Mouse (Mus musculus) left cerebral cortex, adult 18-20 months (tissue): ENCODE results near the gene Slc16a6. TPM values are rescaled to one million over a fixed set of nuclear protein-coding genes. Genes with fewer than 3 reads are reported as not detected.

ENCODE experiments used
- DNase-seq, 2 experiments: peaks; one replicate each; pipeline ENCODE4 v3.0.0; 2021 to 2022; ENCODE audit warnings: low spot score in 2 of 2, mixed read lengths in 1 of 2
- total RNA-seq, 2 experiments: library from RNA; stranded (reverse); gene quantifications; 2 replicates each; pipeline ENCODE4 v1.2.3; 2021

Gene Slc16a6
- total RNA-seq, 2 experiments from 2014 or later: 8.9 to 11.3 TPM

GRCm38 (mm10) chr11:109458165-109458564 is 15.2 kb downstream of the Slc16a6 start:
- peak in 1 of 2 experiments; percentile 22 for DNase-seq

GRCm38 (mm10) chr11:109456261-109456660 is 17.1 kb downstream of the Slc16a6 start:
- no peak for DNase-seq

GRCm38 (mm10) chr11:109451169-109451568 is 22.2 kb downstream of the Slc16a6 start:
- DNase-seq: no peak

GRCm38 (mm10) chr11:109445438-109446035 is 27.9 kb downstream of the Slc16a6 start:
- peak in 1 of 2 experiments; percentile 18 for DNase-seq

GRCm38 (mm10) chr11:109444600-109444999 is 28.8 kb downstream of the Slc16a6 start:
- DNase-seq: peak in 1 of 2 experiments; percentile 20

- DNase-seq: no peak
Measured at GRCm38 (mm10) chr11:109443468-109444263, 29.7 kb downstream of the Slc16a6 start.

- DNase-seq: no peak
Measured at GRCm38 (mm10) chr11:109442166-109442730, 31.1 kb downstream of the Slc16a6 start.

GRCm38 (mm10) chr11:109441119-109441518 is 32.3 kb downstream of the Slc16a6 start:
- DNase-seq: no peak

GRCm38 (mm10) chr11:109440641-109441040 is 32.8 kb downstream of the Slc16a6 start:
- DNase-seq: no peak

- DNase-seq: peak; percentile 53 to 58
Measured at GRCm38 (mm10) chr11:109439829-109440340, 33.5 kb downstream of the Slc16a6 start.

GRCm38 (mm10) chr11:109439209-109439608 is 34.2 kb downstream of the Slc16a6 start:
- DNase-seq: no peak

- no peak for DNase-seq
Measured at GRCm38 (mm10) chr11:109436889-109437288, 36.5 kb downstream of the Slc16a6 start.

- DNase-seq: no peak
Measured at GRCm38 (mm10) chr11:109434233-109434798, 39.1 kb downstream of the Slc16a6 start.

- no peak for DNase-seq
Measured at GRCm38 (mm10) chr11:109427353-109427752, 46.0 kb downstream of the Slc16a6 start.

- DNase-seq: no peak
Measured at GRCm38 (mm10) chr11:109426272-109426586, 47.2 kb downstream of the Slc16a6 start.

- peak; percentile 97 to 98 for DNase-seq
Measured at GRCm38 (mm10) chr11:109425392-109426271, 47.8 kb downstream of the Slc16a6 start, which contains the start of gene Amz2. Amz2 (plus strand) TSS chr11:109425946.

- DNase-seq: no peak
Measured at GRCm38 (mm10) chr11:109423294-109423693, 50.1 kb downstream of the Slc16a6 start.

GRCm38 (mm10) chr11:109422263-109422662 is 51.1 kb downstream of the Slc16a6 start:
- no peak for DNase-seq

- no peak for DNase-seq
Measured at GRCm38 (mm10) chr11:109421205-109421604, 52.2 kb downstream of the Slc16a6 start.

- DNase-seq: no peak
Measured at GRCm38 (mm10) chr11:109420567-109420962, 52.8 kb downstream of the Slc16a6 start.
